In genomic region chr12:109412071-109412440, GRCm38 (mm10) we compare ENCODE assay signal across 9 mouse cellular contexts. TPM values are rescaled to one million over a fixed set of nuclear protein-coding genes. Genes with fewer than 3 reads are reported as not detected.
A peak's percentile ranks its signal among the peaks of the same experiment; 100 is the strongest.
DNase-seq lines count a peak whose midpoint lies in the region; ATAC-seq and TF ChIP-seq lines count a peak whose summit lies in the region.
"Had no signal": no experiment of that assay in that cellular context is flagged by ENCODE, and none has a peak within 500 bp of the region (broad histone marks: within the 10 kb centered on the region; RNA-seq: fewer than 3 reads in every experiment).

No protein-coding gene starts in this region.

- H3K4me3 ChIP-seq in hindbrain, embryonic 10.5 days = no peak overlapping the region
- no peak overlapping the region for H3K4me3 ChIP-seq in hindbrain, embryonic 14.5 days (replicated peaks; ENCODE audit: low read length)
- no peak overlapping the region for H3K4me3 ChIP-seq in midbrain, embryonic 13.5 days (replicated peaks)
- H3K4me3 ChIP-seq in midbrain, postnatal 0 days (ENCODE audit: low read depth, low read length) = no peak overlapping the region
- H3K4me3 ChIP-seq in intestine, embryonic 16.5 days (ENCODE audit: low read length) = no peak overlapping the region
- no peak overlapping the region for H3K4me3 ChIP-seq in stomach, postnatal 0 days (ENCODE audit: low read depth, low read length)
- H3K4me3 ChIP-seq: myocyte had no signal

- no peak for ATAC-seq in hindbrain, embryonic 14.5 days (ENCODE audit: low FRiP score)
- ATAC-seq in midbrain, embryonic 13.5 days = no peak
- ATAC-seq in midbrain, postnatal 0 days (ENCODE audit: low FRiP score) = no peak
- ATAC-seq in intestine, embryonic 16.5 days = peak; percentile 22
- 0 out of 2 replicates have a peak, but pooled peaks have one; percentile 22 for ATAC-seq in stomach, postnatal 0 days (ENCODE audit: low FRiP score, low TSS enrichment)

- TF ChIP-seq CTCF in midbrain, postnatal 0 days (IDR thresholded peaks at IDR 0.05) = no peak
- peak; percentile 18; the same call in 1 of the 2 replicates for TF ChIP-seq CTCF in stomach, postnatal 0 days (IDR thresholded peaks at IDR 0.05; ENCODE audit: low read depth)

- no peaks in the 10 kb centered on the region for H3K9me3 ChIP-seq in hindbrain, embryonic 10.5 days
- H3K9me3 ChIP-seq in hindbrain, embryonic 14.5 days (ENCODE audit: control insufficient read depth, low read length) = no peaks in the 10 kb centered on the region
- no peaks in the 10 kb centered on the region for H3K9me3 ChIP-seq in midbrain, embryonic 13.5 days
- H3K9me3 ChIP-seq in midbrain, postnatal 0 days (ENCODE audit: low read length) = no peaks in the 10 kb centered on the region
- no peaks in the 10 kb centered on the region for H3K9me3 ChIP-seq in intestine, embryonic 16.5 days (ENCODE audit: control insufficient read depth, low read length)
- no peaks in the 10 kb centered on the region for H3K9me3 ChIP-seq in stomach, postnatal 0 days (ENCODE audit: control insufficient read depth, low read length)

- H3K9ac ChIP-seq in hindbrain, embryonic 14.5 days = no peak overlapping the region
- H3K9ac ChIP-seq in midbrain, embryonic 13.5 days (replicated peaks) = no peak overlapping the region
- H3K9ac ChIP-seq in midbrain, postnatal 0 days (replicated peaks; ENCODE audit: low read length, poor library complexity, severe bottlenecking) = no peak overlapping the region
- H3K9ac ChIP-seq in intestine, embryonic 16.5 days (ENCODE audit: low read depth, low read length) = peak overlapping the region; percentile 53
- peak overlapping the region; percentile 35 for H3K9ac ChIP-seq in stomach, postnatal 0 days (ENCODE audit: low read length)

- H3K27me3 ChIP-seq in hindbrain, embryonic 10.5 days (ENCODE audit: insufficient read depth, poor library complexity, severe bottlenecking) = 0 out of 2 replicates have a peak, but pooled peaks cover 8% of the 10 kb centered on the region
- no peaks in the 10 kb centered on the region for H3K27me3 ChIP-seq in hindbrain, embryonic 14.5 days (ENCODE audit: control insufficient read depth, insufficient read depth, low read length)
- H3K27me3 ChIP-seq in midbrain, embryonic 13.5 days = no peaks in the 10 kb centered on the region
- H3K27me3 ChIP-seq in midbrain, postnatal 0 days (ENCODE audit: insufficient read depth, low read length) = no peaks in the 10 kb centered on the region; the same call in 1 of the 2 replicates
- H3K27me3 ChIP-seq in intestine, embryonic 16.5 days (replicated peaks; ENCODE audit: control insufficient read depth, insufficient read depth, low read length) = no peaks in the 10 kb centered on the region
- no peaks in the 10 kb centered on the region for H3K27me3 ChIP-seq in stomach, postnatal 0 days (ENCODE audit: control insufficient read depth, insufficient read depth, low read length)

- H3K36me3 ChIP-seq in hindbrain, embryonic 10.5 days = no peaks in the 10 kb centered on the region
- no peaks in the 10 kb centered on the region for H3K36me3 ChIP-seq in hindbrain, embryonic 14.5 days (replicated peaks; ENCODE audit: control insufficient read depth, insufficient read depth)
- no peaks in the 10 kb centered on the region for H3K36me3 ChIP-seq in midbrain, embryonic 13.5 days
- H3K36me3 ChIP-seq in midbrain, postnatal 0 days (ENCODE audit: insufficient read depth, low read length) = no peaks in the 10 kb centered on the region
- H3K36me3 ChIP-seq in intestine, embryonic 16.5 days (ENCODE audit: control insufficient read depth, insufficient read depth, low read length) = no peaks in the 10 kb centered on the region
- no peaks in the 10 kb centered on the region for H3K36me3 ChIP-seq in stomach, postnatal 0 days (ENCODE audit: control insufficient read depth, insufficient read depth, low read length)

- H3K4me1 ChIP-seq in hindbrain, embryonic 10.5 days (replicated peaks) = peaks cover 63% of the 10 kb centered on the region
- peaks cover 15% of the 10 kb centered on the region; the same call in 1 of the 2 replicates for H3K4me1 ChIP-seq in hindbrain, embryonic 14.5 days (replicated peaks; ENCODE audit: control insufficient read depth, insufficient read depth, low read length)
- peaks cover 49% of the 10 kb centered on the region for H3K4me1 ChIP-seq in midbrain, embryonic 13.5 days (replicated peaks)
- peaks cover 9% of the 10 kb centered on the region for H3K4me1 ChIP-seq in midbrain, postnatal 0 days (ENCODE audit: insufficient read depth, low read length)
- H3K4me1 ChIP-seq in intestine, embryonic 16.5 days (ENCODE audit: control insufficient read depth, insufficient read depth, low read length) = peaks cover 45% of the 10 kb centered on the region
- H3K4me1 ChIP-seq in stomach, postnatal 0 days (replicated peaks; ENCODE audit: control insufficient read depth, insufficient read depth) = peaks cover 19% of the 10 kb centered on the region

- 68% methylated on average over 8 of the region's 8 CpGs for WGBS in hindbrain, embryonic 10.5 days
- 80% methylated on average over 8 of the region's 8 CpGs for WGBS in hindbrain, embryonic 14.5 days
- 76% methylated on average over 8 of the region's 8 CpGs for WGBS in midbrain, embryonic 13.5 days
- 58% methylated on average over 8 of the region's 8 CpGs for WGBS in midbrain, postnatal 0 days
- WGBS in intestine, embryonic 16.5 days = 45% methylated on average over 8 of the region's 8 CpGs
- WGBS in stomach, postnatal 0 days = 25% methylated on average over 8 of the region's 8 CpGs

- H3K4me2 ChIP-seq in hindbrain, embryonic 14.5 days (replicated peaks) = no peak overlapping the region
- no peak overlapping the region for H3K4me2 ChIP-seq in midbrain, embryonic 13.5 days (replicated peaks)
- H3K4me2 ChIP-seq in midbrain, postnatal 0 days (ENCODE audit: low read depth, low read length, poor library complexity, severe bottlenecking) = no peak overlapping the region
- H3K4me2 ChIP-seq in intestine, embryonic 16.5 days (ENCODE audit: low read depth, low read length) = no peak overlapping the region
- H3K4me2 ChIP-seq in stomach, postnatal 0 days (replicated peaks; ENCODE audit: low read depth) = no peak overlapping the region

- DNase-seq in hindbrain, embryonic 10.5 days (ENCODE audit: low spot score) = no peak
- no peak for DNase-seq in hindbrain, embryonic 14.5 days (ENCODE audit: low spot score)
- no peak for DNase-seq in midbrain, postnatal 0 days (ENCODE audit: low spot score)
- no peak for DNase-seq in stomach, postnatal 0 days (ENCODE audit: low spot score)
- DNase-seq in cerebellum, postnatal 10 days = no peak
- DNase-seq in cerebellum, postnatal 36 days = no peak

- H3K27ac ChIP-seq in hindbrain, embryonic 10.5 days = peak overlapping the region; percentile 54
- H3K27ac ChIP-seq in hindbrain, embryonic 14.5 days = no peak overlapping the region
- peak overlapping the region; percentile 61 for H3K27ac ChIP-seq in midbrain, embryonic 13.5 days
- H3K27ac ChIP-seq in midbrain, postnatal 0 days (ENCODE audit: low read depth, low read length) = no peak overlapping the region
- peak overlapping the region; percentile 91 for H3K27ac ChIP-seq in intestine, embryonic 16.5 days (ENCODE audit: low read length)
- peak overlapping the region; percentile 88 for H3K27ac ChIP-seq in stomach, postnatal 0 days (replicated peaks)

- no peak for TF ChIP-seq EP300 in stomach, postnatal 0 days (optimal IDR thresholded peaks at IDR 0.05)

RNA-seq across cellular contexts. Expression of gene Dlk1, which starts 40.6 kb away (rescaled TPM):
- polyA plus RNA-seq in hindbrain, embryonic 10.5 days (2016; fragmentation: Nextera tagmentation; extraction: Ambion mirVana) = 64.4 and 82.8 TPM in 2 replicates
- 62.6 and 73.4 TPM in 2 replicates for polyA plus RNA-seq in hindbrain, embryonic 14.5 days (2014; fragmentation: Nextera tagmentation; extraction: Ambion mirVana)
- 117 and 118 TPM in 2 replicates for polyA plus RNA-seq in midbrain, embryonic 13.5 days (2015; fragmentation: Nextera tagmentation; extraction: Ambion mirVana)
- 22.1 and 38.8 TPM in 2 replicates for total RNA-seq in midbrain, postnatal 0 days (2014; rRNA removed)
- polyA plus RNA-seq in midbrain, postnatal 0 days (2015; fragmentation: Nextera tagmentation; extraction: Ambion mirVana) = 41.4 and 47.5 TPM in 2 replicates
- 325 and 385 TPM in 2 replicates for polyA plus RNA-seq in intestine, embryonic 16.5 days (2015; fragmentation: Nextera tagmentation; extraction: Ambion mirVana)
- polyA plus RNA-seq in stomach, postnatal 0 days (2015; fragmentation: Nextera tagmentation; extraction: Ambion mirVana) = 183 and 187 TPM in 2 replicates
- polyA plus RNA-seq: myocyte had no signal

Comparison
In these comparisons a context has a peak if more than half of its experiments do, and no peak if none do; other contexts are left out.
1. H3K27ac ChIP-seq: peak in hindbrain, embryonic 10.5 days (single experiment), midbrain, embryonic 13.5 days (single experiment), intestine, embryonic 16.5 days (single experiment) and stomach, postnatal 0 days (single experiment); none in hindbrain, embryonic 14.5 days (single experiment) and midbrain, postnatal 0 days (single experiment).
2. ATAC-seq: peak in intestine, embryonic 16.5 days (single experiment) and stomach, postnatal 0 days (single experiment); none in hindbrain, embryonic 14.5 days (single experiment), midbrain, embryonic 13.5 days (single experiment) and midbrain, postnatal 0 days (single experiment).
3. H3K9ac ChIP-seq: peak in intestine, embryonic 16.5 days (single experiment) and stomach, postnatal 0 days (single experiment); none in hindbrain, embryonic 14.5 days (single experiment), midbrain, embryonic 13.5 days (single experiment) and midbrain, postnatal 0 days (single experiment).